Mouse (Mus musculus): ENCODE measurements around the gene Gfral.
A peak's percentile ranks its signal among the peaks of the same experiment; 100 is the strongest.

Gfral gene

DNA sequence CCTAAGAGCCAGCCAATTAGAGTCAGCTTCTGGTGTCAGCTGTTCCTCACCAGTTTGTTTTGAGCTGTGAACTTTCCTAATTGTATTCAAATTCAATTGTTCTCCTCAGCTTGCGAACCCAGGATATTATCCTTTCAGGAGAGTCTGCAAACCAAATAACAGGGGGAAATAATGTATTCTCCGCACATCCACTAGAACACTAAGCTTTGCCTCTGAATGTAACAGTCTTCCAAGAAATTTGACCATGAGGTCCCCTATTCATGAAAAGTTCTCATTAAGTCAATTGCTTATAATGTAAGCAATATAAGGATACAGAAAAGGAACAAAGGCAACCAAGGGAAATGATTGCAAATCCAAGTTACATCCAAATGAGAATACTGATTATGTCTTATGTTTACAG, at the start of gene Gfral:
Gfral (minus strand) TSS at position 101 of the 400 bp plus-strand sequence.
- DNase-seq (ENCODE audit: low read depth, low spot score), result no peak

DNA sequence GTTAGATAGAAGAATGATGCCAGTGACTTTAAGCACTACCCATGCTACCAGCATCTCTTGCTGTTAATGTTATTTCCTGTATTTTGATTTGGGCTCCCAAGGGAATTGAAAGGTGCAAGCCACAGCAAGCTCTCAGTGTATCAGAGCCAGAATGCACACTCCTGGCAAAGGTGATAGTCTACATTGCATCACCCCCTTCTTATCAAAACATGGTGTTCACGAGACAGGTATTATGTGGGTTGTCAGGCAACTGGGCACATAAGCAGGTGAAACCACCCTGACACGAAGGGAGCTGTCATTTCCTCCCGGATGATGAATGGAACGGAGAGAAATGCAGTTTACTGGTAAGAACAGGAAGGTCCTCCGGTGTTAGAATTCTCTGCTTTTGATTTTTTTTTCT, 44.3 kb upstream of the Gfral start:
- DNase-seq (ENCODE audit: low read depth, low spot score), result no peak

- no peak for DNase-seq (ENCODE audit: low read depth, low spot score)
Measured at GRCm38 (mm10) chr9:76252544-76252943, 39.1 kb upstream of the Gfral start.

GRCm38 (mm10) chr9:76252109-76252508, 38.7 kb upstream of the Gfral start:
- DNase-seq (ENCODE audit: low read depth, low spot score), result no peak

DNA sequence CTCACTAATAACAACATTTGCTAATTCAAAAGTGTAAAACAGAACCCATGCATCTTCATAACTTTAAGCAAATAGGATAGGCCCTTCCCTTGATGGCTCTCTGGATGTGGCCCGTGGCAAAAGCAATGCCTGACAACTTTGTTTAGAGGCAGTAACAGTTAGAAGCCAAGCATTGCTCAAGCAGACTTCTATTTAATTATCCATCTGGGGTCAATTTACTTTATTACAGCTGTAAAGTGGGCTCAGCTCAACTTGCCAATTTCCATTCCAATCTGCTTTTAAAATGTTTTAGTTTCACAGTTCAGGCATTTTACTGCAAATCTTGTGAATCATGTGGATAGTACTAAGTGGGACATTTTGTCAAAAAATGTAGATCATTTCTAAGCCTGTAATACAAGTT, 28.9 kb upstream of the Gfral start:
- DNase-seq (ENCODE audit: low read depth, low spot score), result no peak

- DNase-seq (ENCODE audit: low read depth, low spot score), result no peak
Measured at GRCm38 (mm10) chr9:76237946-76238345, 24.5 kb upstream of the Gfral start.

GRCm38 (mm10) chr9:76237243-76237642, 23.8 kb upstream of the Gfral start:
- no peak for DNase-seq (ENCODE audit: low read depth, low spot score)

DNA sequence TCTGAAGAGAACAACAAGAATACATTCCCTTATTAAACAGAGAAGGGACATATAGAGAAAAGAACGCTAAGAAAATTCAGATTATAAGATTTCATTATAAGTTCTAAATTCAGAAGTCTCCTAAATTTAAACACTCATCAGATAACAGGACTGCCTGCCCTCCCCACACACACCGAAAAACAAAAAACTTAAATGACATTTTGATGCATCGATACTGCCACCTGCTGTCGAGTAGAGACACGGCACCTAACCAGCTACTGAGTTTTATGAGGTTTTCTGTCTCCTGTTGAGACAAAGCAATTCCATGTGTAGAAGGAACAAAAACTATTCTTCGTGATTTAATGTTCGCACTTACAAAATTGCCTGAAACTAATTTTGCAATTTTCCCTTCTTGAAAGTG, 23.2 kb upstream of the Gfral start:
- DNase-seq (ENCODE audit: low read depth, low spot score), result peak; percentile 20

DNA sequence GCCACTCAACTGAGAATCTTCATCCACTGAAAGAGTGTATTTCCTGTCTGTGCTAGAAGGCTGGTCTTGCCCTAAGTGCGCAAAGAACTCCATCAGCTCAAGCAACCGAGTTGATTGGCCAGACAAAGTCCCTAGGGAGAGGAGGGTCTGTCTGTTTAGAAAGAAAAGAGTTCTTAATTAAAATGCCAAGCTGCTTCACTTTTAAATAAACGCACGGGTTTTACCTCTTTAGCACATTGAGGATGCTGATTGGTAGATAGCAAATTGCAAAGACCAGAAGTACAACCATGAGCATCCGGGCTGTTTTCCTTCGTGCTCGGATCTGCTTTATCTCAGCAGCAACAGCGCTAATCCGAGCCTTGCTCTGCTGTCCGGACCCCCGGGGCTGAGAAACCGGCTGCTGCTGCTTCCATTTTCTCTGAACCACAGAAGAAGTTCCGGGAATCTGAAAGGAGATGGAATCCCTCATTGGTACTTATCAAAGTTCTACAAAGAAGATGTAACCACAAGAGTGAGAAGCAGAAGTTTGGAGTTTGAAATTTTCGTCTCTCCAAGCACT, 22.6 kb upstream of the Gfral start:
- DNase-seq (ENCODE audit: low read depth, low spot score), result no peak

GRCm38 (mm10) chr9:76234899-76235298, 21.4 kb upstream of the Gfral start:
- DNase-seq (ENCODE audit: low read depth, low spot score), result no peak

- no peak for DNase-seq (ENCODE audit: low read depth, low spot score)
Measured at GRCm38 (mm10) chr9:76230400-76230799, 16.9 kb upstream of the Gfral start.

- DNase-seq (ENCODE audit: low read depth, low spot score), result no peak
Measured at GRCm38 (mm10) chr9:76217178-76217975, 3.9 kb upstream of the Gfral start.

GRCm38 (mm10) chr9:76214678-76215077, 1.2 kb upstream of the Gfral start:
- DNase-seq (ENCODE audit: low read depth, low spot score), result no peak

DNA sequence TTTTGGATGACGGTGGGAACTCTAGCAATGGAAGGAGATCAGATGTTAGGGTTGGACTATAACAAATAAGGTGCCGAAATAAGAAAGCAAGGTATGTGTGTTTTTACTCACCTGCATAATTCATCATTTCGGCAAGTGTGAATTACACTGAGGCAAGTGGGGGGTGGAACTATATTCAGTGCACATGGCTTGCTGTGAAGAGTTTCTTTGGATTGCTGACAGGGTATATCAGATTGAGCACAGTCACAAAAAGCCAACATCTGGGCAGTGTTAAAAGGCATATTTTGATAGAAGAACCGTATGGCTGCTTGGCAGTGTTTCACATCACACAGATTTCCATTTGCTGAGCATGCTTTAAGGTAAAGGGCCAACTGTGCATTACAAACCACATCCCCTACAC, 16.5 kb downstream of the Gfral start:
- no peak for DNase-seq (ENCODE audit: low read depth, low spot score)

- DNase-seq (ENCODE audit: low read depth, low spot score), result no peak
Measured at GRCm38 (mm10) chr9:76179221-76179620, 34.2 kb downstream of the Gfral start.

DNA sequence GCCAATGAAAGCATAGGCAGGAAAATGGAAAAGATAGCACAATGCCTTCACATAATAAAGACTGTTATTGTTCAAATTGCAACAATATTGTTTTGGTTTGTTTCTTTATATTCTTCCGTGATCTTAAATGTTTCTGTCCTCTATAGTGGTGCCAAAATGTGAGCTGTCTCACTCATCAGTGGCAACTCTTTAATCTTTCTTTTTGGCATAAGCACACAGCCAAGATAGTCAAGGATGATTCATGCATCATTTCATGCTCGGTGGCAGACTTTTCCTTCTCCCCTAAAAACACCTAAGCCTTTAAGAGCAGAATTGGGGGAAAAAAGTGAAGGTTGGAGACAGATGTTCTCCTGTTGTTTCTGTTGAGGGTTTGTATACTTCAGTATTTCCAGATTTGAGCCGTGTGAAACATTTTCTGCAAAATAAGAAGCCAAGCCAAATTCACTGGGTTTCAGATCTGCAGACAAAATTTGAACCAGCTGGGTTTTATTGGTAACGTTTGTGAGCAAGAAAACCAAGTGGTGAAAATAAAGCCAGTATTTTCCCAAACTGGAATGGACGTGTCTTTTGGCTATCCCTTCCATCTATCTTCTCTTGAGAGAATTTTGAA, 40.7 kb downstream of the Gfral start:
- no peak for DNase-seq (ENCODE audit: low read depth, low spot score)

- DNase-seq (ENCODE audit: low read depth, low spot score), result no peak
Measured at GRCm38 (mm10) chr9:76168355-76168754, 45.1 kb downstream of the Gfral start.

GRCm38 (mm10) chr9:76162446-76162845, 51.0 kb downstream of the Gfral start:
- DNase-seq (ENCODE audit: low read depth, low spot score), result no peak

DNA sequence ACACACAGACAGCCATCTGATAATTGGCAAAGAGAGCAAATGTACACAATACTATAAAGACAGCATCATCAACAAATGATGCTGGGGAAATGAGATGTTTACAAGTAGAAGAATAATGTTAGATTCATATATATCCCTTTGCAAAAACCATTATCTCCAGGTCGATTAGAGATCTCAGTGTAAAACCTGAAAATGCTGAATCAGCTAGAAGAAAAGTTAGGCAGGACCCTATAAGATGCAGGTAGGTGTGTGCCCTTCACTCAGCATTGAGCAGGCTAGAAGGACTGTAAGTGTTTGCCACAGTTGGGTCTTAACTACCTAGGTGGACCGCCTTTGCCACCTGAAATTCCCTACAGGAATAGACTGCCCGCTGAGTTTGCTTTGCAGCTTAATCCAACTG, 67.9 kb downstream of the Gfral start:
- DNase-seq (ENCODE audit: low read depth, low spot score), result no peak

- DNase-seq (ENCODE audit: low read depth, low spot score), result peak; percentile 8
Measured at GRCm38 (mm10) chr9:76138378-76139109, 74.9 kb downstream of the Gfral start.

GRCm38 (mm10) chr9:76134042-76134441, 79.4 kb downstream of the Gfral start:
- DNase-seq (ENCODE audit: low read depth, low spot score), result no peak

- no peak for DNase-seq (ENCODE audit: low read depth, low spot score)
Measured at GRCm38 (mm10) chr9:76129353-76129752, 84.1 kb downstream of the Gfral start.
